Mouse (Mus musculus) kidney, adult 2 months (tissue): Measurements from ENCODE around the gene Helz. TPM values are rescaled to one million over a fixed set of nuclear protein-coding genes. Genes with fewer than 3 reads are reported as not detected.

ENCODE experiments used
- DNase-seq: peaks from one replicate; pipeline ENCODE4 v3.0.0; 2021
- H3K27ac ChIP-seq: fragments of 200-500 bp; 2 replicates; pipeline ENCODE4 v1.5.1; 2012; ENCODE audit warnings: low read depth, low read length, control low read depth, inconsistent platforms; ENCODE audit not compliant: insufficient read depth
- H3K27me3 ChIP-seq: fragments of 200-500 bp; replicated peaks from 2 replicates; pipeline ENCODE4 v1.6.1; 2012; ENCODE audit warnings: mild to moderate bottlenecking, moderate library complexity, low read length, inconsistent platforms; ENCODE audit not compliant: control insufficient read depth, insufficient read depth
- H3K36me3 ChIP-seq: fragments of 200-500 bp; 2 replicates; pipeline ENCODE4 v1.6.1; 2012; ENCODE audit warnings: mild to moderate bottlenecking, moderate library complexity, low read length, inconsistent platforms; ENCODE audit not compliant: control insufficient read depth, insufficient read depth
- H3K4me1 ChIP-seq: fragments of 200-500 bp; 2 replicates; pipeline ENCODE4 v1.6.1; 2011; ENCODE audit warnings: low read length; ENCODE audit not compliant: control insufficient read depth, insufficient read depth
- H3K4me3 ChIP-seq: fragments of 200-500 bp; 2 replicates; pipeline ENCODE4 v1.5.1; 2011; ENCODE audit warnings: mild to moderate bottlenecking, low read depth, low read length, control low read depth; ENCODE audit not compliant: insufficient read depth
- CTCF ChIP-seq: fragments of 200-500 bp; conservative IDR thresholded peaks from 2 replicates; pipeline ENCODE4 v1.5.1; 2011; ENCODE audit warnings: low read depth, mild to moderate bottlenecking, control low read depth, low read length, moderate library complexity, mixed read lengths; ENCODE audit not compliant: insufficient read depth, insufficient read length
- POLR2A ChIP-seq: fragments of 200-500 bp; IDR thresholded peaks from one replicate; pipeline ENCODE4 v1.6.1; 2011; ENCODE audit warnings: low read depth, low read length, control low read depth
- WGBS: fragments of 180-500 bp; shearing (Covaris S2); methylation state at CpG from one replicate; pipeline ENCODE4 v1.1.7; 2018; 5-methylcytosine and 5-hydroxymethylcytosine counted together
- polyA plus RNA-seq: library from polyadenylated mRNA; depleted of rRNA; stranded (reverse); fragments of >200 nt; gene quantifications from 2 replicates; pipeline ENCODE4 v1.2.3, GENCODE M21; 2012

Helz gene
- polyA plus RNA-seq, 1 experiment, result 18.8 TPM

- no peak overlapping the region for H3K27ac ChIP-seq
- TF ChIP-seq POLR2A (no peak), CTCF (no peak)
- DNase-seq, result no peak
- H3K4me3 ChIP-seq, result no peak overlapping the region
- 81% methylated on average over 10 of the region's 10 CpGs for WGBS
- H3K4me1 ChIP-seq, result no peaks in the 10 kb centered on the region
- no peaks in the 10 kb centered on the region for H3K27me3 ChIP-seq
- H3K36me3 ChIP-seq, result peaks cover 1% of the 10 kb centered on the region
Measured at GRCm38 (mm10) chr11:107675246-107675645, 127.5 kb downstream of the Helz start.

GRCm38 (mm10) chr11:107676207-107676940 is 128.6 kb downstream of the Helz start:
- DNase-seq, result no peak
- no peak for TF ChIP-seq POLR2A
- no peak for TF ChIP-seq CTCF
- H3K36me3 ChIP-seq, result peaks cover 1% of the 10 kb centered on the region
- no peak overlapping the region for H3K4me3 ChIP-seq
- WGBS, result 63% methylated on average over 17 of the region's 17 CpGs
- H3K27me3 ChIP-seq, result no peaks in the 10 kb centered on the region
- no peak overlapping the region for H3K27ac ChIP-seq
- H3K4me1 ChIP-seq, result no peaks in the 10 kb centered on the region

- WGBS, result 81% methylated on average over 9 of the region's 9 CpGs
- no peak for TF ChIP-seq CTCF
- TF ChIP-seq POLR2A, result no peak
- H3K36me3 ChIP-seq, result peaks cover 2% of the 10 kb centered on the region
- DNase-seq, result no peak
- H3K4me1 ChIP-seq, result no peaks in the 10 kb centered on the region
- H3K27me3 ChIP-seq, result no peaks in the 10 kb centered on the region
- no peak overlapping the region for H3K27ac ChIP-seq
- H3K4me3 ChIP-seq, result no peak overlapping the region
Measured at GRCm38 (mm10) chr11:107682694-107683355, 135.1 kb downstream of the Helz start.

GRCm38 (mm10) chr11:107683544-107684465 is 136.1 kb downstream of the Helz start:
- 87% methylated on average over 19 of the region's 19 CpGs for WGBS
- no peak for TF ChIP-seq POLR2A
- TF ChIP-seq CTCF, result no peak
- H3K27me3 ChIP-seq, result no peaks in the 10 kb centered on the region
- peaks cover 2% of the 10 kb centered on the region for H3K36me3 ChIP-seq
- no peaks in the 10 kb centered on the region for H3K4me1 ChIP-seq
- no peak overlapping the region for H3K27ac ChIP-seq
- no peak overlapping the region for H3K4me3 ChIP-seq
- DNase-seq, result no peak

GRCm38 (mm10) chr11:107686290-107686689 is 138.6 kb downstream of the Helz start:
- H3K27ac ChIP-seq, result no peak overlapping the region
- no peak for TF ChIP-seq POLR2A
- TF ChIP-seq CTCF, result no peak
- no peak overlapping the region for H3K4me3 ChIP-seq
- no peak for DNase-seq
- H3K4me1 ChIP-seq, result no peaks in the 10 kb centered on the region
- peaks cover 2% of the 10 kb centered on the region for H3K36me3 ChIP-seq
- H3K27me3 ChIP-seq, result no peaks in the 10 kb centered on the region
- 92% methylated on average over 20 of the region's 20 CpGs for WGBS

- WGBS, result 83% methylated on average over 10 of the region's 10 CpGs
- Histone ChIP-seq H3K4me1 (no peaks in the 10 kb centered on the region), H3K27ac (no peak overlapping the region), H3K4me3 (no peak overlapping the region), H3K36me3 (peaks cover 2% of the 10 kb centered on the region), H3K27me3 (no peaks in the 10 kb centered on the region)
- DNase-seq, result no peak
- TF ChIP-seq CTCF (no peak), POLR2A (no peak)
Measured at GRCm38 (mm10) chr11:107688480-107688879, 140.8 kb downstream of the Helz start.
